Mouse (Mus musculus) bone marrow macrophage, adult 2 months (primary cell): Measurements from ENCODE around the gene Abcc4.

Source experiments
- CTCF ChIP-seq: IDR thresholded peaks from 2 replicates; pipeline ENCODE4 v1.5.1; 2012; ENCODE audit warnings: low read depth, mild to moderate bottlenecking, low read length, moderate library complexity
- POLR2A ChIP-seq: IDR thresholded peaks from 2 replicates; pipeline ENCODE4 v1.6.1; 2012; ENCODE audit warnings: mild to moderate bottlenecking, low read depth, low read length, borderline replicate concordance

GRCm38 (mm10) chr14:118610786-118611185 is 95.2 kb downstream of the Abcc4 start:
- no peak for TF ChIP-seq CTCF
- no peak for TF ChIP-seq POLR2A
